Mouse (Mus musculus) myocyte (in vitro differentiated cells): Measurements from ENCODE around the gene Strada.

Experiments
- CEBPB ChIP-seq: IDR thresholded peaks from 2 replicates; pipeline ENCODE4 v1.6.1; 2011; ENCODE audit warnings: mild to moderate bottlenecking, moderate library complexity; ENCODE audit not compliant: poor library complexity, insufficient read depth, severe bottlenecking
- E2F4 ChIP-seq: IDR thresholded peaks from one replicate; pipeline ENCODE4 v1.6.1; 2011; ENCODE audit warnings: mild to moderate bottlenecking, control low read depth, moderate library complexity; ENCODE audit not compliant: insufficient read depth
- MAX ChIP-seq: IDR thresholded peaks from one replicate; pipeline ENCODE4 v1.6.1; 2011; ENCODE audit warnings: low read depth, mild to moderate bottlenecking, control low read depth
- MYOG ChIP-seq, 3 experiments: IDR thresholded peaks; one replicate each; pipeline ENCODE4 v1.6.1; 2011; ENCODE audit warnings: control low read depth in 2 of 3, low read depth in 2 of 3, mild to moderate bottlenecking in 2 of 3; ENCODE audit not compliant: insufficient read length in 2 of 3, control insufficient read depth in 1 of 3, insufficient read depth in 1 of 3
- POLR2A ChIP-seq: IDR thresholded peaks from one replicate; pipeline ENCODE4 v1.6.1; 2011; ENCODE audit warnings: low read depth, mild to moderate bottlenecking, control low read depth, moderate library complexity; ENCODE audit not compliant: insufficient read length
- POLR2AphosphoS2 ChIP-seq: IDR thresholded peaks from one replicate; pipeline ENCODE4 v1.6.1; 2011; ENCODE audit warnings: low read depth, control low read depth; ENCODE audit not compliant: insufficient read length
- REST ChIP-seq: IDR thresholded peaks from one replicate; pipeline ENCODE4 v1.6.1; 2011; ENCODE audit warnings: mild to moderate bottlenecking, control low read depth, moderate library complexity; ENCODE audit not compliant: insufficient read depth, insufficient read length
- TCF12 ChIP-seq: IDR thresholded peaks from one replicate; pipeline ENCODE4 v1.6.1; 2011; ENCODE audit warnings: mild to moderate bottlenecking, control low read depth; ENCODE audit not compliant: poor library complexity, insufficient read depth, severe bottlenecking
- USF1 ChIP-seq: IDR thresholded peaks from one replicate; pipeline ENCODE4 v1.6.1; 2011; ENCODE audit warnings: low read depth, mild to moderate bottlenecking, control low read depth, moderate library complexity

DNA sequence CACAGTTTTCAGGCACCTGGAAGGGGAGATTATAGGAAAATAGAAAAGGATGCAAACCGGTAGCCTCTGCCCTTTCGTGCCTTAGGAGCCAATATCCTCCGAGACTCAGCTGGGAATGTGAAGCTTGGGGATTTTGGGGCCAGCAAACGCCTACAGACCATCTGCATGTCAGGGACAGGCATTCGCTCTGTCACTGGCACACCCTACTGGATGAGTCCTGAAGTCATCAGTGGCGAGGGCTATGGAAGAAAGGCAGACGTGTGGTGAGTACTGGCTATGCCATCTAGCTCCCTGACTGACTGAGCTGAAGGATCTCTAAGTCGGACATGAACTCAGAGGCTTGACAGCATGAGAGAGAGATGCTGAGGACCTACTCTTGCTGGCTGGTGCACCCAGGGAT is 49.8 kb downstream of the Strada start:
- TF ChIP-seq MAX, result no peak
- no peak for TF ChIP-seq E2F4
- TF ChIP-seq TCF12, result no peak
- TF ChIP-seq USF1, result no peak
- TF ChIP-seq POLR2A, result no peak
- TF ChIP-seq POLR2AphosphoS2, result no peak
- no peak for TF ChIP-seq CEBPB
- no peak for TF ChIP-seq REST
- no peak for TF ChIP-seq MYOG (IDR thresholded peaks at IDR 0.05; ENCODE audit: control insufficient read depth in 1 of 3, insufficient read depth in 1 of 3, insufficient read length in 2 of 3, low read depth in 2 of 3)
